Comparison of ENCODE assay signal across 8 mouse cellular contexts in the genomic region with DNA sequence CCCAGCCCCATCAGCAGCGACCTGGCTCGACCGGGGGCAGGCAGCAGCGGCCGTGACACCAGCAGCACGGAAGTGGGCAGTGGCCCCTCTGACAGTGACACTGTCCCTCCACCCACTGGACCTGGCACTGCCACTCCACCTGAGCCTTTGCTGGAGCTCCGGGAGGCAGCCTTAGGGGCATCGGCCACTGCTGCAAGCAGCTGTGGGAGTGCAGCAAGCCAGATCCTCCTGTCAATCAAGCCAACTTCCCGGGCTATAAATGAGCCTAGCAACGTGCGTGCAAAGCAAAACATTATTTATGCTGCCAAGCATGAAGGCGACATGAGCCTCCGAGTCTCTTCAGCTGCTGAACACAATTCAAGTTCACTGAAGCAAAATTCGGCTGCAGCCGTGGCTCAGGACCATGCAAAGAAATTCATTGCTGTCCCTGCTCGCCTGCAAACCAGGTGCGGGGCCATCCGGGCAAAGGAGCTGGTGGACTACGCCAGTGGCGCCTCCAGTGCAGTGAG. TPM values are rescaled to one million over a fixed set of nuclear protein-coding genes. Genes with fewer than 3 reads are reported as not detected.
A peak's percentile ranks its signal among the peaks of the same experiment; 100 is the strongest.
DNase-seq lines count a peak whose midpoint lies in the region; ATAC-seq and TF ChIP-seq lines count a peak whose summit lies in the region.

No protein-coding gene starts in this region.

- peaks cover 5% of the 10 kb centered on the region for H3K27me3 ChIP-seq in embryonic facial prominence, embryonic 10.5 days (replicated peaks; ENCODE audit: low read depth, poor library complexity, severe bottlenecking)
- H3K27me3 ChIP-seq in heart, postnatal 0 days (ENCODE audit: control insufficient read depth, insufficient read depth, low read length), result no peaks in the 10 kb centered on the region
- peaks cover 5% of the 10 kb centered on the region; the same call in 1 of the 2 replicates for H3K27me3 ChIP-seq in midbrain, embryonic 10.5 days (ENCODE audit: low read depth, poor library complexity, severe bottlenecking)

- H3K4me2 ChIP-seq in heart, postnatal 0 days (ENCODE audit: low read depth, low read length), result peak overlapping the region; percentile 71

- no peak overlapping the region for H3K4me3 ChIP-seq in embryonic facial prominence, embryonic 10.5 days
- H3K4me3 ChIP-seq in heart, postnatal 0 days (ENCODE audit: low read depth, low read length), result peak overlapping the region; percentile 48
- H3K4me3 ChIP-seq in midbrain, embryonic 10.5 days, result no peak overlapping the region

- no peak for TF ChIP-seq CTCF in heart, postnatal 0 days (IDR thresholded peaks at IDR 0.05; ENCODE audit: low read depth)

- peak; percentile 91 for DNase-seq in heart, adult 11 months
- no peak for DNase-seq in heart, postnatal 25 days (ENCODE audit: low spot score)
- no peak for DNase-seq in embryonic facial prominence, embryonic 10.5 days (ENCODE audit: low spot score)
- no peak for DNase-seq in heart, postnatal 0 days (ENCODE audit: low spot score)
- no peak for DNase-seq in midbrain, embryonic 10.5 days (ENCODE audit: low spot score)
- no peak for DNase-seq in spleen, postnatal 4 days (ENCODE audit: low spot score in 2 of 2)
- no peak for DNase-seq in urinary bladder, postnatal 10 days (ENCODE audit: low spot score)
- no peak for DNase-seq in lung, postnatal 36 days

- H3K4me1 ChIP-seq in embryonic facial prominence, embryonic 10.5 days, result peaks cover 48% of the 10 kb centered on the region
- H3K4me1 ChIP-seq in heart, postnatal 0 days (ENCODE audit: control insufficient read depth, insufficient read depth), result peaks cover 12% of the 10 kb centered on the region
- peaks cover 36% of the 10 kb centered on the region for H3K4me1 ChIP-seq in midbrain, embryonic 10.5 days

- H3K9ac ChIP-seq in heart, postnatal 0 days (replicated peaks; ENCODE audit: low read depth, low read length), result peak overlapping the region; percentile 58

- peak; percentile 27 for ATAC-seq in heart, postnatal 0 days (ENCODE audit: insufficient read depth, low read depth)

- WGBS in embryonic facial prominence, embryonic 10.5 days, result 84% methylated on average over 20 of the region's 20 CpGs
- 38% methylated on average over 20 of the region's 20 CpGs for WGBS in heart, postnatal 0 days
- WGBS in midbrain, embryonic 10.5 days, result 87% methylated on average over 20 of the region's 20 CpGs

- H3K27ac ChIP-seq in embryonic facial prominence, embryonic 10.5 days (replicated peaks), result peak overlapping the region; percentile 0; the same call in 1 of the 2 replicates
- H3K27ac ChIP-seq in heart, postnatal 0 days (ENCODE audit: low read depth), result peak overlapping the region; percentile 95
- H3K27ac ChIP-seq in midbrain, embryonic 10.5 days (replicated peaks), result peak overlapping the region; percentile 39; the same call in 1 of the 2 replicates

- intact Hi-C loops in heart, postnatal 25 days (cut with DNase I), result loop anchor here (2.0 to 5.0 kb wide), 3 partner anchors 40 to 76 kb away; a partner anchor contains a TSS

- no peak for TF ChIP-seq EP300 in heart, postnatal 0 days (IDR thresholded peaks at IDR 0.05; ENCODE audit: low read depth)

- H3K36me3 ChIP-seq in embryonic facial prominence, embryonic 10.5 days (replicated peaks), result no peaks in the 10 kb centered on the region
- no peaks in the 10 kb centered on the region for H3K36me3 ChIP-seq in heart, postnatal 0 days (replicated peaks; ENCODE audit: control insufficient read depth, insufficient read depth, low read length)
- H3K36me3 ChIP-seq in midbrain, embryonic 10.5 days, result no peaks in the 10 kb centered on the region

- H3K9me3 ChIP-seq in embryonic facial prominence, embryonic 10.5 days, result no peaks in the 10 kb centered on the region
- H3K9me3 ChIP-seq in heart, postnatal 0 days (replicated peaks; ENCODE audit: control insufficient read depth, low read length), result no peaks in the 10 kb centered on the region
- no peaks in the 10 kb centered on the region for H3K9me3 ChIP-seq in midbrain, embryonic 10.5 days (replicated peaks)

RNA-seq across cellular contexts. Expression of a gene that starts 0.8 kb away (rescaled TPM):
- total RNA-seq in heart, postnatal 25 days (2021), result 1 to 10 TPM; 1.3 to 1.8 TPM
- polyA plus RNA-seq in embryonic facial prominence, embryonic 10.5 days (2016; fragmentation: Nextera tagmentation; extraction: Ambion mirVana), result 0.09 TPM in 1 of 2 replicates, not detected in the other
- total RNA-seq in heart, postnatal 0 days (2014; rRNA removed; ENCODE audit: low replicate concordance), result 0.11 and 1.4 TPM in 2 replicates
- polyA plus RNA-seq in heart, postnatal 0 days (2015; fragmentation: Nextera tagmentation; extraction: Ambion mirVana), result 0.41 and 0.64 TPM in 2 replicates
- not detected in 2 replicates for polyA plus RNA-seq in midbrain, embryonic 10.5 days (2016; fragmentation: Nextera tagmentation; extraction: Ambion mirVana)

RNA-seq across cellular contexts. Expression of a gene that starts 1.6 kb away (rescaled TPM):
- 10 to 100 TPM; 62.6 to 64.4 TPM for total RNA-seq in heart, postnatal 25 days (2021)
- polyA plus RNA-seq in embryonic facial prominence, embryonic 10.5 days (2016; fragmentation: Nextera tagmentation; extraction: Ambion mirVana), result 0.04 and 0.05 TPM in 2 replicates
- total RNA-seq in heart, postnatal 0 days (2014; rRNA removed; ENCODE audit: low replicate concordance), result 30.8 and 32.5 TPM in 2 replicates
- polyA plus RNA-seq in heart, postnatal 0 days (2015; fragmentation: Nextera tagmentation; extraction: Ambion mirVana), result 12.2 and 13.3 TPM in 2 replicates
- polyA plus RNA-seq in midbrain, embryonic 10.5 days (2016; fragmentation: Nextera tagmentation; extraction: Ambion mirVana), result 0.01 TPM in 1 of 2 replicates, not detected in the other

Comparison
In these comparisons a context has a peak if more than half of its experiments do, and no peak if none do; other contexts are left out.
1. H3K27ac ChIP-seq: peak in every context shown above with its lines; median percentile 95 in heart, postnatal 0 days; 39 in midbrain, embryonic 10.5 days; 0 in embryonic facial prominence, embryonic 10.5 days.
2. RNA of a gene that starts 1.6 kb away (polyA plus RNA-seq): 12.2 to 13.3 TPM in heart, postnatal 0 days; 0.04 to 0.05 TPM in embryonic facial prominence, embryonic 10.5 days and 0.01 TPM in midbrain, embryonic 10.5 days; every median in the first group is over 10 times any median in the second.